Mouse (Mus musculus) neural tube, embryonic 14.5 days (tissue): Measurements from ENCODE around the gene Ccdc102a. TPM values are rescaled to one million over a fixed set of nuclear protein-coding genes. Genes with fewer than 3 reads are reported as not detected.

ENCODE experiments used
- ATAC-seq: fragments of 200-750 bp; cut with Nextera tagmentation; 2 replicates; pipeline ENCODE4 v1.8.0; 2017; ENCODE audit warnings: low read depth, mild to moderate bottlenecking, moderate TSS enrichment, moderate library complexity
- H3K27ac ChIP-seq: fragments of 300-500 bp; sonication (generic); 2 replicates; pipeline ENCODE4 v1.5.1; 2014; ENCODE audit warnings: low read depth, mild to moderate bottlenecking, control low read depth, low read length, moderate library complexity, mixed read lengths
- H3K27me3 ChIP-seq: fragments of 300-500 bp; sonication (generic); 2 replicates; pipeline ENCODE4 v1.6.1; 2014; ENCODE audit warnings: low read length; ENCODE audit not compliant: control insufficient read depth, insufficient read depth
- H3K36me3 ChIP-seq: fragments of 300-500 bp; sonication (generic); 2 replicates; pipeline ENCODE4 v1.6.1; 2014; ENCODE audit warnings: low read length, mixed read lengths; ENCODE audit not compliant: control insufficient read depth, insufficient read depth
- H3K4me1 ChIP-seq: fragments of 300-500 bp; sonication (generic); 2 replicates; pipeline ENCODE4 v1.6.1; 2014; ENCODE audit warnings: low read length; ENCODE audit not compliant: control insufficient read depth, insufficient read depth
- H3K4me2 ChIP-seq: fragments of 300-500 bp; sonication (generic); 2 replicates; pipeline ENCODE4 v1.6.1; 2014; ENCODE audit warnings: mild to moderate bottlenecking, low read depth, low read length, control low read depth
- H3K4me3 ChIP-seq: fragments of 300-500 bp; sonication (generic); 2 replicates; pipeline ENCODE4 v1.5.1; 2014; ENCODE audit warnings: low read depth, low read length, control low read depth, mixed read lengths
- H3K9ac ChIP-seq: fragments of 300-500 bp; sonication (generic); replicated peaks from 2 replicates; pipeline ENCODE4 v1.6.1; 2014; ENCODE audit warnings: low read depth, mild to moderate bottlenecking, control low read depth, low read length, mixed read lengths
- H3K9me3 ChIP-seq: fragments of 300-500 bp; sonication (generic); 2 replicates; pipeline ENCODE4 v1.6.1; 2016; ENCODE audit warnings: low read length; ENCODE audit not compliant: control insufficient read depth
- WGBS: fragments of 180-500 bp; shearing (Covaris S2); extraction: QIAGEN DNeasy Blood & Tissue Kit; methylation state at CpG from one replicate; pipeline ENCODE4 v1.1.7; 2014; 5-methylcytosine and 5-hydroxymethylcytosine counted together
- polyA plus RNA-seq: library from polyadenylated mRNA; unstranded; fragments of >200 nt; fragmentation: Nextera tagmentation; extraction: Ambion mirVana; gene quantifications from 2 replicates; pipeline ENCODE4 v1.2.1, GENCODE M21; 2014

The Ccdc102a gene
- polyA plus RNA-seq, 1 experiment from 2014 or later = 2.9 TPM

GRCm38 (mm10) chr8:94914701-94915101 is 3.2 kb downstream of the Ccdc102a start:
- H3K9ac ChIP-seq = no peak overlapping the region
- no peak overlapping the region for H3K27ac ChIP-seq
- H3K4me1 ChIP-seq = peaks cover 25% of the 10 kb centered on the region
- no peak overlapping the region for H3K4me2 ChIP-seq
- WGBS = 41% methylated on average over 3 of the region's 3 CpGs
- no peak for ATAC-seq
- no peak overlapping the region for H3K4me3 ChIP-seq
- no peaks in the 10 kb centered on the region for H3K36me3 ChIP-seq
- no peaks in the 10 kb centered on the region for H3K9me3 ChIP-seq
- H3K27me3 ChIP-seq = peaks cover 4% of the 10 kb centered on the region; the same call in 1 of the 2 replicates

DNA sequence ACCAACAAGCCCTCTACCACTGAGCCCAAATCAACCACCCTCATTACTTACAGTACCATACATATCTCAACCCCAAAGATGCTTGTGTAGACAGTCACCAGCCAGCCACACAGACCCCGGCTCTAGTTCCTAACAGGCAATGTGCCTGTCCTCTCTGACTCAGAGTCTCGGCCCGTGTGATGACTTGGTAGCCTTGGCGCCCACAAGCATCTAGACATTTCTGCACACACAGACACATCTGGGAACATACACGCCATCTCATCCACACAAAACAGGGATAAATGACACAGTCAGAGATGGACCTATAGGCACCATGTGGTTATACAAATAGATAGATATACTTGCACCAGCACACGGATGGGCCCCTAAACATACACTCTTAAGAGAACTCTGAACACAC is 3.6 kb downstream of the Ccdc102a start:
- no peak overlapping the region for H3K27ac ChIP-seq
- H3K4me3 ChIP-seq = no peak overlapping the region
- no peaks in the 10 kb centered on the region for H3K9me3 ChIP-seq
- H3K27me3 ChIP-seq = peaks cover 4% of the 10 kb centered on the region; the same call in 1 of the 2 replicates
- no peaks in the 10 kb centered on the region for H3K36me3 ChIP-seq
- no peak overlapping the region for H3K9ac ChIP-seq
- ATAC-seq = no peak
- WGBS = 81% methylated on average over 6 of the region's 6 CpGs
- H3K4me2 ChIP-seq = no peak overlapping the region
- H3K4me1 ChIP-seq = peaks cover 25% of the 10 kb centered on the region

DNA sequence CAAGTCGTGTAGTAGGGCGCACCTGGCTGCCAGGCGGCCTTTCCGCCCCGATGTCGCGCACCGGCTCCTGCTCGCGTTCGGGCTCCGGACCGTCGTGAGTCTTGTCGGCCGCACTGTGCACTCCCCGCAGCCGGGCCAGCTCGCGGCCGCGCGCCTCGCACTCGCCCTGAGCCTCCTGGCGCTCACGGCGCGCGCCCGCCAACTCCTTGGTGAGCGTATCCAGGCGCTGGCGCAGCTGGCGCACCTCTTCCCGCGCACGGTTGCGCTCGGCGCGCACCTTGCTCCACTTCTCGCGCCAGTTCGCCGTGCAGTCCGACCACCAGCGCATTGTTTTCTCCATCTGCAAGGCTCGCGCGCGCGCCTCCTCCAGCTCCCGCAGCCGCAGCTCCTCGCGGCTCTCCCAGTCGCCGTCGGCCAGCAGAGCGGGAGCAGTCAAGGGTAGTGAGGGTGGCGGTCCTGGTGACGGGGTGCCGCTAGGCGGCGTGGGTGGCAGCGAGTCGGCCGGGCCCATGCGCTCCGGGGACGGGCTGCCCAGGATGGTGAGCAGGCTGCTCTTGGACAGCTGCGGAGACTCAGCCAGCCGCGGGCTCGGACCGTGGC is 4.7 kb downstream of the Ccdc102a start:
- Histone ChIP-seq H3K27me3 (peaks cover 4% of the 10 kb centered on the region; the same call in 1 of the 2 replicates), H3K9ac (peak overlapping the region; percentile 34), H3K4me3 (peak overlapping the region; percentile 44), H3K27ac (no peak overlapping the region), H3K36me3 (no peaks in the 10 kb centered on the region), H3K4me1 (peaks cover 25% of the 10 kb centered on the region), H3K9me3 (no peaks in the 10 kb centered on the region), H3K4me2 (peak overlapping the region; percentile 75)
- 4% methylated on average over 76 of the region's 77 CpGs for WGBS
- ATAC-seq = peak; percentile 73; the same call in 1 of the 2 replicates

- no peak for ATAC-seq
- Histone ChIP-seq H3K9ac (no peak overlapping the region), H3K4me3 (no peak overlapping the region), H3K27me3 (peaks cover 4% of the 10 kb centered on the region; the same call in 1 of the 2 replicates), H3K4me2 (no peak overlapping the region), H3K9me3 (no peaks in the 10 kb centered on the region), H3K27ac (no peak overlapping the region), H3K4me1 (peaks cover 6% of the 10 kb centered on the region; the same call in 1 of the 2 replicates), H3K36me3 (no peaks in the 10 kb centered on the region)
- WGBS = 10% methylated on average over 4 of the region's 4 CpGs
Observed at GRCm38 (mm10) chr8:94908847-94909246, 9.1 kb downstream of the Ccdc102a start.

DNA sequence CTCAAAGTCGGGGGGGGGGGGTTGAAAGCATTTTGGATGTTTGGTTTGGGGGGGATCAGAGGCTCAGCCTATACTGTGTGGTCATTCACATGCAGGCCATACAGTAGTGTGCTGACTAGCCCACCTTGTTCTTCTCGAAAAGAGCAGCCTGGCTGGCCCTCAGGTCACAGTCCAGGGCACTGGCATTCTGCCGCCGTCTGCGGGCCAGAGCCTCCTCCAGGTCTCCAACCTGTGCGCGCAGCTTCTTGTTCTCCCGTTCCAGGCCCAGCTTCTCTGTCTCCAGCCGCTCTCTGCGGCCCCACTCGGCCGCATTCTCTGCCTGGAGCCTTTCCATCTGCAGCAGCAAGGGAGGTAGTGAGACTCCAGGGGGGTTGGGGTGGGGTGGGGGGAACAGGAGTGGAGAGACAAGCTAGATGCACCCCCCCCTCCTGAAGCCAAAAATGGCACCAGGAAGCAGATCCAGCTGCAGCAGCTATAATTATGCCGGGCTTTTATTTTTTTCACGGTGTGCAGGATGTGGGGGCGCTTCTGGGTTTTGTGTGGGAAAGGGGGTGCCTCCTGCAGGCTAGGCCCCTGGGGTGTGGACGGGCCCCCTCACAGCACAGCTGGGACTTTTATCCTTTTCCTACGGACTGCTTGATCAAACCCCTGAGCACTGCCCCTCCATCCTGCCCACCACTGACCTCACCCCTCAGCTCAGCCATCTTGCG is 10.2 kb downstream of the Ccdc102a start:
- H3K4me1 ChIP-seq = peaks cover under 1% of the 10 kb centered on the region; the same call in 1 of the 2 replicates
- ATAC-seq = no peak
- no peak overlapping the region for H3K4me2 ChIP-seq
- H3K9me3 ChIP-seq = no peaks in the 10 kb centered on the region
- WGBS = 87% methylated on average over 17 of the region's 18 CpGs
- no peak overlapping the region for H3K4me3 ChIP-seq
- no peaks in the 10 kb centered on the region for H3K36me3 ChIP-seq
- no peak overlapping the region; the same call in 1 of the 2 replicates for H3K9ac ChIP-seq
- H3K27ac ChIP-seq = no peak overlapping the region
- H3K27me3 ChIP-seq = peaks cover under 1% of the 10 kb centered on the region; the same call in 1 of the 2 replicates

DNA sequence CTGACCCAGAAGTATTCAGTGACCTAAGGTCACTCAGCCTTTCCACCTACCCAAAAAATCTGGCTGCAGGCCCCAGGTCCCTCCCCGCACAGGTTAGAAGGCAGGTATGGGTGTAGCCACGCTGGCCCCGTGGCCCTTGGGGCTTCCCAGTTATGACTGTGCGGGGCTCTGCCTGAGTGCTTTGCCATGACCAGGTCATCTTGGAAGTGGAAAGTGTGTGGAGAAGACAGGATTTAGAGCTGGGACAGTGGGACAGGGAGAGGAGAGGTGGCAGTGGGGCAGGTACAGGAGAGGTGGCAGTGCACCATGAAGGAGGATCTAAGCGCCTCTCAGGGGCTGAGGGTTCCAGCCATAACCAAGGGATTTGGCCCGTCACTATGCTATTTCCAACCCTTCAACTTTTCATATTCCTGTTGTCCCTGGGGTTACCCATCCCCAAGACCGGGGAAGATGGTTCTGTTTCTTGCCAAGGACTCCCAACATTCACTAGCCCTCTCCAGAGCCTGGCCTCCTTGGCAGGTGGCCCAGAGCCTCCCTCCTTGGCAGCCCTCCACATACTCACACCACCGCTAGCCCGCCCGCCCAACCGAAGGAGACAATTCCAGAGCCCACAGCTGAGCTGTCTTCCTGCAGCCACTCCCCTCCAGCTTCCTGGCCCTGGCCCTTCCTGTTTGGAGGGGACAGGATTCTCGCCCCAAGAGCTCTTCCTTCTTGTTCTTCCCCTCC is 13.3 kb downstream of the Ccdc102a start:
- Histone ChIP-seq H3K4me1 (no peaks in the 10 kb centered on the region), H3K27ac (no peak overlapping the region; the same call in 1 of the 2 replicates), H3K4me2 (no peak overlapping the region), H3K9ac (no peak overlapping the region), H3K4me3 (no peak overlapping the region), H3K27me3 (no peaks in the 10 kb centered on the region), H3K9me3 (no peaks in the 10 kb centered on the region), H3K36me3 (no peaks in the 10 kb centered on the region)
- 71% methylated on average over 12 of the region's 12 CpGs for WGBS
- peak; percentile 52; the same call in 1 of the 2 replicates for ATAC-seq

DNA sequence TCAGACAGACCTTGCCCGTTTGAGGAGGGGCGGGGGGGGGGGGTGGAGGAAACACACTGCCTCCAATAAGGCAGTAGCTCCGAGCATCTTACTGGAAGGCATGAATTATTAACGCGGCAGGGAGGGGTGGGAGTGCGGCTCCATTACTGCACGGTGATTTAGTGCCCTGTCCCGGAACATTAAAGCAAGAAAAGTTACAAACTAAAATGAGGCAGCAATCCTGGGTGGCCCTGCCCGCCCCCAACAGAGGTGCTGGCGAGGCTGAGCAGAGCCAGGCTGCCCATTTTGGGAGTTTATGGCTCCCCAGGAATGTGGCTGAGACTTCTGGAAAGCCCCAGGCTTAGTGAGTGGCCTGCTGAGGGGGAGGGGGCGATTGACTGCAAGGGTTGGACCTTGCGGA is 14.2 kb downstream of the Ccdc102a start:
- 22% methylated on average over 12 of the region's 12 CpGs for WGBS
- peak; percentile 34 for ATAC-seq

DNA sequence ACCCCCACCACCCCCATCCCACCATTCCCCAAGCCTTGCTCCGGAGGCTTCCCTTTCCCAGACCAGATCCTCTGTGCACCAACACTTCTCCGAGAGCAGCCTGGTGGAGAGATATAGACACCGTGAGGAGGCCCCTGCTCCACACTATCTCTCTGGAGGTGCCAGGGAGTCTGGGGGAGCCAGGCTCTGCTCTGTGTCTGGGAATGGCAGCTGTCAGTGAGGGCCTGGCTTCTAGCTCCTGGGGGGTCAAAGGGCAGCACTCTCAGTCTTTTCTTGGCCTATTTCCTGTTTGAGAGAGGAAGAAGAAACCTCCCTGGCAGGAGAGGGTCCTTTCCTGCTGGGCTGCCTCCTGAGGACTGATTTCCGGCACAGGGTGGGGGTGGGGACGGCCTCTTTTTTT is 16.9 kb downstream of the Ccdc102a start:
- Histone ChIP-seq H3K4me2 (no peak overlapping the region), H3K9ac (no peak overlapping the region), H3K4me3 (no peak overlapping the region), H3K27me3 (no peaks in the 10 kb centered on the region), H3K4me1 (no peaks in the 10 kb centered on the region), H3K27ac (no peak overlapping the region), H3K9me3 (no peaks in the 10 kb centered on the region), H3K36me3 (no peaks in the 10 kb centered on the region)
- no peak for ATAC-seq
- WGBS = 29% methylated on average over 5 of the region's 5 CpGs

More for the DNA sequence above, 14.2 kb downstream of the Ccdc102a start:
- Histone ChIP-seq H3K27me3 (no peaks in the 10 kb centered on the region), H3K4me3 (no peak overlapping the region), H3K9ac (no peak overlapping the region), H3K36me3 (no peaks in the 10 kb centered on the region), H3K4me2 (no peak overlapping the region), H3K4me1 (no peaks in the 10 kb centered on the region), H3K9me3 (no peaks in the 10 kb centered on the region), H3K27ac (no peak overlapping the region)

GRCm38 (mm10) chr8:94900617-94901016 is 17.3 kb downstream of the Ccdc102a start:
- Histone ChIP-seq H3K4me2 (no peak overlapping the region), H3K36me3 (no peaks in the 10 kb centered on the region), H3K4me3 (no peak overlapping the region), H3K9ac (no peak overlapping the region), H3K9me3 (no peaks in the 10 kb centered on the region), H3K27ac (no peak overlapping the region), H3K4me1 (no peaks in the 10 kb centered on the region), H3K27me3 (no peaks in the 10 kb centered on the region)
- 23% methylated on average over 6 of the region's 6 CpGs for WGBS
- ATAC-seq = no peak
